Mouse (Mus musculus): ENCODE results near the gene Cyth4. TPM values are rescaled to one million over a fixed set of nuclear protein-coding genes. Genes with fewer than 3 reads are reported as not detected.
A peak's percentile ranks its signal among the peaks of the same experiment; 100 is the strongest.

Gene Cyth4
- polyA plus RNA-seq, 1 experiment, result 1.4 TPM

DNA sequence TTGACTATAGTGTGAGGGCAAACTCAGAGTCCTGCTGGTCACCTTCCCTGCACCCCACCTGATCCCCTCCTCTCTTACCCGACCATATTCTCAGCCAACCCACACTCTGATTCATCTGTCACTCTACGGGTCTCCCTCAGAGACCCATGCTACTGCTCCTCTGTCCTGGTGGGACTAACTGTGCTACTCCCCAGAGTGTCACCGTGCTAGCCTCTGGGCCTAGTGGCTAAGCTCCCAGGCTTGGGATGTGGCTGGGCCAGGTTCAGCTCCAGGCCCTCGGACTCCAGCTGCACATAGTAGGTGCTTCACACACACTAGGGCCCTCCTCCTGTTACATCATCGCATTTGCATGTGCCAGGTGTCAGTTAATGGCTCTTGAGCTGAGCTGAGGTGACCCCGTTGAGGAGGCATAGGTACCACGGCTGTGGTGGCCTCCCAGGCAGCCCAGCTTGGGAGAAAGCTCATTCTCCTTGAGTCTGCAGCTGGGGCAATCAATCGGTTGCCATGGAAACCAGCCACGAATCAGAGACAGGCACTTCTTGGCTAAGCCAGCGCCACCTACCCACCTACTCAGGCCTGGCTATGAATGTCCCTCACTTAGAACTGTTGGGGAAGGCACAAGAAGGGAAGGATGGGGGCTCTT, 37.4 kb downstream of the Cyth4 start:
- Histone ChIP-seq H3K4me1 (ENCODE audit: control insufficient read depth, insufficient read depth, low read length) (no peaks in the 10 kb centered on the region), H3K4me3 (ENCODE audit: control insufficient read depth, low read depth, low read length) (no peak overlapping the region), H3K36me3 (ENCODE audit: control insufficient read depth, insufficient read depth, low read length) (no peaks in the 10 kb centered on the region), H3K27me3 (ENCODE audit: control insufficient read depth, insufficient read depth, low read length) (no peaks in the 10 kb centered on the region), H3K27ac (ENCODE audit: control insufficient read depth, insufficient read depth, low read depth, low read length) (no peak overlapping the region)
- TF ChIP-seq POLR2A (IDR thresholded peaks at IDR 0.05; ENCODE audit: control insufficient read depth, low read depth, low read length) (no peak), CTCF (IDR thresholded peaks at IDR 0.05; ENCODE audit: control insufficient read depth, insufficient read depth, insufficient replicate concordance, low read depth, low read length) (peak; percentile 3; the same call in 1 of the 2 replicates)

DNA sequence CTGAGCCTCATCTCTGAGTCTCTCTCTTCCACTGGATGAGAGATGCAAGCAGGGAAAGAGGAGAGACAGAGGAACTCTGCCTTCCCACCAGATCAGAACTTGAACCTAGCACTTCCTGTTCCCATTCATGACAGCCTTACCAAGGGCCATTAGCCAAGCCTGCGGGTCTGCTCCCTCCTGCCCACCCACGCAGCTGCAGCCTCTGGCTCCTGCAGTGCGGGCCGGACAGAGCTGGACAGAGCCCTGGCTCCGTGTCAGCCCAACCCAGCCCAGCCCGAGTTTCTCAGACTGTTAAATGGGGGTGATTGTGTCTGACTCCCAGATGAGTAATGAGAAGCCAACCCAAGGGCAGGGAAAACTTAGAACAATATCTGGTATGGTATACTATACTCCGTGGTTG, 38.4 kb downstream of the Cyth4 start:
- no peak overlapping the region for H3K4me3 ChIP-seq (ENCODE audit: control insufficient read depth, low read depth, low read length)
- H3K27ac ChIP-seq (ENCODE audit: control insufficient read depth, insufficient read depth, low read depth, low read length), result no peak overlapping the region
- TF ChIP-seq CTCF (IDR thresholded peaks at IDR 0.05; ENCODE audit: control insufficient read depth, insufficient read depth, insufficient replicate concordance, low read depth, low read length), result no peak
- no peak for TF ChIP-seq POLR2A (IDR thresholded peaks at IDR 0.05; ENCODE audit: control insufficient read depth, low read depth, low read length)
- H3K27me3 ChIP-seq (ENCODE audit: control insufficient read depth, insufficient read depth, low read length), result no peaks in the 10 kb centered on the region
- H3K36me3 ChIP-seq (ENCODE audit: control insufficient read depth, insufficient read depth, low read length), result no peaks in the 10 kb centered on the region
- no peaks in the 10 kb centered on the region for H3K4me1 ChIP-seq (ENCODE audit: control insufficient read depth, insufficient read depth, low read length)

DNA sequence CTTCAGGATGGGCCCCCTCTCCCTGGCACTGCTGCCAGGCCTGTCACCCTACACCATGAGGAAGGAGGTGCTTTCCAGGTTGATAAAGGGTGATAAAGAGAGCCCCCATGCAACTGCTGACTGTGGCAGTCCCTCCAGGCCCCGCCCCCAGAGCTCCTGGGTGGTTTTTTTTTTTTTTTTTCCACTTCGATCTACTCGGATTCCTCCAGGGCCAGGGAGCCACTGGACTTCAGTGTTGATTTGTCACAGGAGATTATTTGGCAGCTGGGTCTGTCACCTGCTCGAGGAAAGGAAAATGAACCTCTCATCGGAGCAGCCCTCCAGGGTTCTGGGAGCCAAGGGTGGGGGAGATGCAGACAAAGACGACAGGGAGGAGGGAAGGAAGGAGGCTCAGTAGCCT, 46.8 kb downstream of the Cyth4 start:
- Histone ChIP-seq H3K4me3 (ENCODE audit: control insufficient read depth, low read depth, low read length) (peak overlapping the region; percentile 79), H3K27ac (ENCODE audit: control insufficient read depth, insufficient read depth, low read depth, low read length) (no peak overlapping the region), H3K27me3 (ENCODE audit: control insufficient read depth, insufficient read depth, low read length) (no peaks in the 10 kb centered on the region), H3K4me1 (ENCODE audit: control insufficient read depth, insufficient read depth, low read length) (no peaks in the 10 kb centered on the region), H3K36me3 (ENCODE audit: control insufficient read depth, insufficient read depth, low read length) (no peaks in the 10 kb centered on the region; the same call in none of the 2 replicates)
- TF ChIP-seq POLR2A (IDR thresholded peaks at IDR 0.05; ENCODE audit: control insufficient read depth, low read depth, low read length) (no peak), CTCF (IDR thresholded peaks at IDR 0.05; ENCODE audit: control insufficient read depth, insufficient read depth, insufficient replicate concordance, low read depth, low read length) (no peak)

DNA sequence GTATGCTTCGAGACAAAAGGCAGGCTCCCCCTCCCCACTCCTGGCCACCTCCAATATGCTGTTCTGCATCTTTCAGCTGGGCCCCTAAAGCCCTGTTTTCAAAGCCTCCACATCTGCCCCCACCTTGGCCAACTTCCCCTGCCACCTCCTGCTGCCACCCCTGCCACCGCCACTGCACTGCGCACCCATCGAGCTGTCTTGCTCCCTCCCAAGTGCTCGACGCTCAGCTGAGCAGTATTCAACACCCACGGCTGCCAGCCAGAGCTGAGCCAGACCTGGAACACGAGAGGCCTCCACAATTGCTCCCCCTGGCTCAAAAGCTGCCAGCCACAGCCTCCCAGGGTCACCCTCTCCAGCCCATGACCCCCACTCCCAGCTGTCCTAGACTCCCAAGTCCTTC, 47.8 kb downstream of the Cyth4 start:
- TF ChIP-seq POLR2A (IDR thresholded peaks at IDR 0.05; ENCODE audit: control insufficient read depth, low read depth, low read length) (no peak), CTCF (IDR thresholded peaks at IDR 0.05; ENCODE audit: control insufficient read depth, insufficient read depth, insufficient replicate concordance, low read depth, low read length) (no peak)
- Histone ChIP-seq H3K36me3 (ENCODE audit: control insufficient read depth, insufficient read depth, low read length) (no peaks in the 10 kb centered on the region; the same call in none of the 2 replicates), H3K27ac (ENCODE audit: control insufficient read depth, insufficient read depth, low read depth, low read length) (no peak overlapping the region), H3K4me3 (ENCODE audit: control insufficient read depth, low read depth, low read length) (no peak overlapping the region), H3K4me1 (ENCODE audit: control insufficient read depth, insufficient read depth, low read length) (no peaks in the 10 kb centered on the region), H3K27me3 (ENCODE audit: control insufficient read depth, insufficient read depth, low read length) (no peaks in the 10 kb centered on the region)

DNA sequence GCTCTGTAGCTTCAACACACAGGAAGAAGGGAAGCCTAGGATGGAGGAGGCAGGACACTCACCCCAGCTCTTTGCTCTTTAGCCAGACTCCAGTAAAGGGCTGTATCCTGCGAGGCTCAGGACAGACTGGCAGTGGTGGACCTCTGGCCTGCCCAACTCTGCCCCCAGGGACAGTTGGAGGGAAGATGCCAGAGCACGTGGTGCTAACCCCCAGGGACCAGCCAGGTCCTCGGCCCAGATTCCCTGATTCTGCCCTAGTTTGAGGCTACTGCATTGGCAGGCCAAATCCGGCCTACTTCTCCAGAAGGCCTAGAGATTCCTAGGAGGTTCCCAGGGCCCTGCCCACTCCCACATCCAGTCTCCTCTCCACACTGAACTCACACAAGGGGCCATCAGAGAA, 50.9 kb downstream of the Cyth4 start:
- no peaks in the 10 kb centered on the region for H3K27me3 ChIP-seq (ENCODE audit: control insufficient read depth, insufficient read depth, low read length)
- H3K27ac ChIP-seq (ENCODE audit: control insufficient read depth, insufficient read depth, low read depth, low read length), result no peak overlapping the region
- TF ChIP-seq POLR2A (IDR thresholded peaks at IDR 0.05; ENCODE audit: control insufficient read depth, low read depth, low read length), result no peak
- no peak for TF ChIP-seq CTCF (IDR thresholded peaks at IDR 0.05; ENCODE audit: control insufficient read depth, insufficient read depth, insufficient replicate concordance, low read depth, low read length)
- no peaks in the 10 kb centered on the region for H3K4me1 ChIP-seq (ENCODE audit: control insufficient read depth, insufficient read depth, low read length)
- no peak overlapping the region for H3K4me3 ChIP-seq (ENCODE audit: control insufficient read depth, low read depth, low read length)
- no peaks in the 10 kb centered on the region; the same call in none of the 2 replicates for H3K36me3 ChIP-seq (ENCODE audit: control insufficient read depth, insufficient read depth, low read length)

DNA sequence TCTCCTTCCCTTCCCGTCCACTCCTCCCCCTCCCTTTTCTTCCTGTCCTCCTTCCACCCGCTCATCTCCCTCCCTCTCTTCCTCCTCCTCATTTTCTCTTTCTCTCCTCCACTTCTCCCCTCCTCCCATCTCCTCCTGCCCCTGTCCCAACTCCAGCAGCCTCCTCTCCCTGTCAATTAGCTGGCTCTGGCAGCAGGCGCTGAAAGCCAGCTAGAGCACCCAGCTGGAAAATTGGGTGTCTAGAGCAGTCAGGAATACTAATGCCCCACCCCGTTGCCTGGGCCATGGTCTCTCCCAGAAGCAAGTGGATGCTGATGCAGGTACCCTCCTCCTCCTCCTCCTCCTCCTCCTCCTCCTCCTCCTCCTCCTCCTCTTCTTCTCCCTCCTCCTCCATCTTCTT, 54.3 kb downstream of the Cyth4 start:
- Histone ChIP-seq H3K4me3 (ENCODE audit: control insufficient read depth, low read depth, low read length) (no peak overlapping the region), H3K4me1 (ENCODE audit: control insufficient read depth, insufficient read depth, low read length) (no peaks in the 10 kb centered on the region), H3K27ac (ENCODE audit: control insufficient read depth, insufficient read depth, low read depth, low read length) (no peak overlapping the region), H3K36me3 (ENCODE audit: control insufficient read depth, insufficient read depth, low read length) (no peaks in the 10 kb centered on the region; the same call in 1 of the 2 replicates), H3K27me3 (ENCODE audit: control insufficient read depth, insufficient read depth, low read length) (no peaks in the 10 kb centered on the region)
- no peak for TF ChIP-seq POLR2A (IDR thresholded peaks at IDR 0.05; ENCODE audit: control insufficient read depth, low read depth, low read length)

DNA sequence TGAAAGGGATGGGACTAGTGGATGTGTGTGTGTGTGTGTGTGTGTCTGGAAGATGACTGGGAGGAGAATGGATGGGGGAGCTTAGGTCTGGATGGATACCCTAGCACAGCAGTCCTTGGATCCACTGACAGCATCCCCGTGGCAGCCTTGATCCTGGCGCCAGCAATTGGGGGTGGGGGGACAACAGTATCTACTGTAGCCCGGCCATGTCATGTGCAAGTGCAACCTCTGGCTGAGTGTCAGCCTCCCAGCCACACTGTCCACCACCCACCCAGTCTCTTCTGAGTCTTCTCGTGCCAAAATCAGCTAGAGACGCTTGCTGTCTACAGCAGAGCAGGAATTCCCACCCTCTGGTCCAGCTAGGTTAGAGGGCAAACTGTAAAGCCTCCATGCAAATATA, 67.4 kb downstream of the Cyth4 start:
- TF ChIP-seq CTCF (IDR thresholded peaks at IDR 0.05; ENCODE audit: control insufficient read depth, insufficient read depth, insufficient replicate concordance, low read depth, low read length) (no peak), POLR2A (IDR thresholded peaks at IDR 0.05; ENCODE audit: control insufficient read depth, low read depth, low read length) (peak; percentile 11; the same call in 1 of the 2 replicates)
- Histone ChIP-seq H3K4me1 (ENCODE audit: control insufficient read depth, insufficient read depth, low read length) (peaks cover 18% of the 10 kb centered on the region), H3K27ac (ENCODE audit: control insufficient read depth, insufficient read depth, low read depth, low read length) (no peak overlapping the region; the same call in 1 of the 2 replicates), H3K4me3 (ENCODE audit: control insufficient read depth, low read depth, low read length) (no peak overlapping the region), H3K27me3 (ENCODE audit: control insufficient read depth, insufficient read depth, low read length) (no peaks in the 10 kb centered on the region), H3K36me3 (ENCODE audit: control insufficient read depth, insufficient read depth, low read length) (no peaks in the 10 kb centered on the region; the same call in 1 of the 2 replicates)
